Mouse (Mus musculus) urinary bladder, postnatal 14 days (tissue): Measurements from ENCODE around the gene Gtpbp3.

Source experiments
- DNase-seq: peaks from one replicate; pipeline ENCODE4 v3.0.0; 2021; ENCODE audit warnings: low spot score

Gene Gtpbp3

GRCm38 (mm10) chr8:71487691-71488445 is at the start of gene Gtpbp3:
Gene Gtpbp3 (plus strand): TSS chr8:71488103.
- DNase-seq, result peak; percentile 86

GRCm38 (mm10) chr8:71441404-71441803 is 46.5 kb upstream of the Gtpbp3 start:
- peak; percentile 45 for DNase-seq

- no peak for DNase-seq
Measured at GRCm38 (mm10) chr8:71445096-71445495, 42.8 kb upstream of the Gtpbp3 start.

GRCm38 (mm10) chr8:71451337-71451736 is 36.6 kb upstream of the Gtpbp3 start:
- no peak for DNase-seq

DNA sequence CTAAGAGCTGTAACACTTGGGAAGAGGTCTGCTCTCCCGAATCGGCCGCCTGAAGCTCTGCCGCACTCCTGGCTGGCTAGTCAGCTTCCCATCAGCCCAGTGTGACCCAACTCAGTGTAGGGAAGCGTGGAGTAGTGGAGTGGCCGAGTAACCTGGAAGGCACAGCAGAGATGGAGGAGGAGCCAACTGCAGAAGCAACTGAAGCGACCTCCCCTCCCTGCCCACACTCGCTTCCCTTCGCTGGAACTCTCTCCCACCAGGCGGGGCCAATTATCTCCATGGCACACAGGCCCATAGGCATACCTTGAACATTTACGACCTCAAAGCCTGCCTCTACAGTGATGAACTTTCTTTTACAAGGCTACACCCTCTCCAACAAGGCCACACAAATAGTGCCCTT is 36.1 kb upstream of the Gtpbp3 start:
- no peak for DNase-seq

GRCm38 (mm10) chr8:71452669-71453068 is 35.2 kb upstream of the Gtpbp3 start:
- DNase-seq, result no peak

DNA sequence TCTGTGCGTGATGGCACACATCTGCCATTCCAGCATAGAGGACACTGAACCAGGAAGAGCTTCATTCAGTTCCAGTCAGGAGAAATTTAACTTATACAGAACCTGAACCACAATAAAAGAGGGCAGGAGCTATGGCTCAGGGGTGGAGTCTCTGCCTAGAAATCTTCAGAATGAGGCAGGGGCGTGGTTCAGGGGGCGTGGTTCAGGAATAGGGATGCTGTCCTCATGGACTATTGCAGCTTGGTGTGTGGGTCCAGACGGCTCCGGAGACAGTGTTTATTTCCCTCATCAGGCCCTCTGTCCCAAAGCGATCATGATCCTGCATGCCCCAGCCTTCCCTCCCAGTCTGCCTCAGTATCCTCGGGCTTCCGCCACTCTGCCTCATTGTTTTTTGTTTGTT is 33.2 kb upstream of the Gtpbp3 start:
- no peak for DNase-seq

GRCm38 (mm10) chr8:71456906-71457305 is 31.0 kb upstream of the Gtpbp3 start:
- DNase-seq, result no peak

DNA sequence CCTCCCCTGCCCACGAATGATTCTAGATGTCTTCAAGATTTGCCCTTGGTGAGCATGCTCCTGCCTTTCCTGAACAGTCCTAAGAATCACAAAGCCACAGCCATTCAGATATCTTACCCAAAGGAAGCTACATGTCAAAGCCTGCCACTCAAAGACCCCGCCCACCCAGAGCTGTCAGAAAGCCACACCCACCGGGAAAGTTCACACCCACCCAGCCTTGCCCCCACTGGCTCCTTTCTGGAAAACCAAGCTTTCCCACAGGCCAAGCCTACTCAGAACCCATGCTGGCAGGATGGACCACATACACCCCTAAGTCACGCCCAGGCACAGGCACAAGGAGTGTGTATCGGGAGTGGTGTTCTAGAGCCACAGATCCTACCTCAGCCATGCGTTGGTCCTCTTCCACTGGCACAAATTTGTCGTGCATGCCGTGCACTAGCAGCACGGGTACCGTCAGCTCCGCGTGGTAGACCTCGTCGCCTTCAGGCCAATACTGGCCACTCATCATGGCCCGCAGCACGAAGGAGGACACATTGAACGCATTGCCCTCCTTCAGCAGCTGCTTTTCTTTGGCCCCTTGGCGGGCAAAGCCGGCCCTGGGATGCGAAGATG is 30.1 kb upstream of the Gtpbp3 start:
- no peak for DNase-seq

- no peak for DNase-seq
Measured at GRCm38 (mm10) chr8:71460716-71461115, 27.2 kb upstream of the Gtpbp3 start.

DNA sequence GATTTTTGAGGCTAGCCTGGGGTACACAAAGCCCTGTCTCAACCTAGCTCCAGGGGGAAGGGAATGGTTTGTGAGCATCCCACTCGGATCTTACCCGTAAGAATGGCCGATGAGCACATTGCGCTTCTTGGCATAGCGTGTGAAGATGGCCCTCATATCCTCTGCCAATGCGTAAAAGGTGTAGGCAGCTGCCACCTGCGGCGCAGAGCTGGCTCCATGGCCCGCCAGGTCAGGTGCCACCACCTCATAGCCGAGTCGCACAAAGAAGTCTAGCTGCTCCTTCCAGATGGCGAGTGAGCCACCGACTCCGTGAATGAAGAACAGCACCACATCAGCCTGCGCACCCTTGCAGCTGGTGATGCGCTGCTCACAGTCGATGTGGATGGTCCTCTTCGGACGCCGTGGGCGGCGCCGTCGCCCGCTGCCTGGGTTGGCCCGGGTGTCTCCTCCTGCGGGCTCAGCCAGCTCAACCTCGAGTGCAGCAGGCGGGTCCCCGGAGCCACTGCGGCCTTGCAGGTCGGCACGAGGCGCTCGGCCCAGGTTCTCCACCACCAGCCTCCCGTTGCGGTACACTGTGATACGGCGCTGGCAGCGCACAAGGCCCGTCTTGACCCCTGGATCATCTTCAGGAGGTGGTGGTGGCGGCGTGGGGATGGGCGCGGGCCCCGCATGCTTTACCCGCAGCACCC is 26.6 kb upstream of the Gtpbp3 start:
- no peak for DNase-seq

GRCm38 (mm10) chr8:71462191-71462590 is 25.7 kb upstream of the Gtpbp3 start:
- DNase-seq, result no peak

- no peak for DNase-seq
Measured at GRCm38 (mm10) chr8:71462786-71463185, 25.1 kb upstream of the Gtpbp3 start.

- DNase-seq, result peak; percentile 97
Measured at GRCm38 (mm10) chr8:71463188-71464033, 24.5 kb upstream of the Gtpbp3 start, which contains the start of gene Abhd8. Gene Abhd8 (minus strand): TSS chr8:71463655.

DNA sequence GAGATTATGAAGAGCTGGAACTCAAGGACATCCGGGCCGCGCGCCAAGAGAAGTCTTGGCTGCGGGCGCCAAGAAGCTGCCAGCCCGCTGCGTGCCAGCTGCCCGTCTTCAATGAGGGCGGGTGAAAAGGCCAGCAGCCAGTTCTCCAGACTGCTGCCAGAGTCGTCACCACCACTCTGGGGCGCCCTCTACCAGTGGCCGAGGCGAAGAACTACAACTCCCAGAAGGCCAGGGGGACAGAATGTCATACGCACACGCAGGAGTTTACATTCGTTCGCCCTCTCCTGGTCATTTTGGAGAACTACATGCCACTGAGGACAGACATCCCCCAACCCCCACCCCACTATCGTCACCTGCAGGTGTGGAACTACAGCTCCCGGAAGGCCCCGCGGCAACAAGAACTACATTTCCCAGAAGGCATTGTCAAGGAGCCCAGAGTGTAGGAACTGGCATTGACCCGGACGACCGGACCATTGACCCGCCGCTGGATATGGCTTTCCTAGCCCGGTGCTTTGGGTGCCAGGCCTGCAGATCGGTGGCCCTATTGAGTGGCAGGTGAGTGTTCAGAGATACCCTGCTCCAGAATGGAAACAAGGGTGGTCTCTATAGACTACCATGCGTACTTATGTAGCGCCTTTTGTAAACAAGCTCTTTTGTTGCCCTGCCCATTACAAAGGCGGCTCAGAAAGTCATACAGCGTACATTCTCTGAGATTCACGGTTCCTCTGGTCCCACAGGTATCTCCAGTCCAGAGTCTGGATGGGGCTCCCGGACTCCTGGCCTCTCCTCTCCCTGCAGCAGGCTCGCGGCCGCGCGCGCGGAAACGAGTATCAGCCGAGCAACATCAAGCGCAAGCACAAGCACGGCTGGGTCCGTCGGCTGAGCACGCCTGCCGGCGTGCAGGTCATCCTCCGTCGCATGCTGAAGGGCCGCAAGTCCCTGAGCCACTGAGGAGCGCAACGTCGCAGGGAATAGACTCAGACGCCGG is 23.1 kb upstream of the Gtpbp3 start, which contains the start of gene Mrpl34:
Mrpl34 (plus strand) TSS at position 447 of the 988 bp plus-strand sequence.
- peak; percentile 97 for DNase-seq

DNA sequence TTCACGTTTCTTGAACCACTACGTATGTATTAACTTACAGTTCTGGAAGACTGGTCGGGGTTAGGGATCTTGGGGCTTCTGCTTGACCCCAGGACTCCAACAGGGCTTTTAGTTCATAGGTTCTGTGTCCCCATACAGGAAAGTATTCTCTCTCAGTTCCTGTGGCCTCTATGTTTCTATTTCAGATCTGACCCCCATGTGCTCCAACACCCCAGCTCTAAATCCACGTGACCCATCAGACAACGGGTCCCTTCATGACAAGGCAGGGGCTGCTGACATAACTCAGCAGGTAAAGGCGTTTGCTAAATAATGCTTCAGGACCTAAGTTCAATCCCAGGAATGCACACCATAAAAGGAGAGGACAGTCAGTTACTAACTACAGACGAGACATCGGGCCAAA is 22.2 kb upstream of the Gtpbp3 start:
- no peak for DNase-seq

- no peak for DNase-seq
Measured at GRCm38 (mm10) chr8:71466198-71466597, 21.7 kb upstream of the Gtpbp3 start.

DNA sequence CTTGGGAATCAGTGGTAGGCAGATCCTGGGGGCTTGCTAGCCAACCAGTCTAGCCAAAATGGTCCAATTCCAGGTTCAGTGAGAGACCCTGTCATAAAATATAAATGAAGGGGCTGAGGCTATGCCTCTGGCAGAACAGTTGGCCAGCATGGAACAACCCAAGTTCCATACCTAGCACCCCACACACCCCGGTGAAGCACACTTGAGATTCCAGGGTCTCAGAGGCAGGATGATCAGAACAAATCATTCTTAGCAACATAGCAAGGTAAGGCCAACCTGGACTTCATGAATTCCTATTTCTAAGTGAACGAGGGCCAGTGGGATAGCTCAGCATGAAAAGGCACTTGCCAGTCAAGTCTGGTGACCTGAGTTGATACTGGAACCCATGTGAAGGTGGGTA is 20.7 kb upstream of the Gtpbp3 start:
- no peak for DNase-seq

GRCm38 (mm10) chr8:71468001-71468400 is 19.9 kb upstream of the Gtpbp3 start:
- DNase-seq, result no peak

DNA sequence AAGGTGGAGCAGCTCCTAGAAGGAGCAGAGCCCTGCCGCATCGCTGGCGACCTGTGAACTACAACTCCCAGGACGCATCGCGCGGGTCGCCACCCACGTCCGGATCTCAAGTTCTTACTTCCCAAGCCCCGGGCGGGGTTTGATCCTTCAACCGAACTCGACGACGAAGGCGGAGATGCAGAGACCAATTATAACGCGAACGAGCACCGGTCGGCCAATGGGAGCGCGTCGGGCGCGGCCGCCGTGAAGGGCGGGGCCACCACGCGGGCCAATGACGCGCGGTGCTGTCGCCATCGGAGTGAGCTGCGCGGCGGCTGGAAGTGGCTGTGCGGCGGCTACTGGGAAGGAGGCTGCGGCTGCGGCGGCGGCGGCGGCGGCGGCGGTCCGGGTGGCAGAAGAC is 19.0 kb upstream of the Gtpbp3 start, which contains the start of gene Dda1:
Dda1 (plus strand) TSS at position 284 of the 400 bp plus-strand sequence.
- peak; percentile 98 for DNase-seq

- no peak for DNase-seq
Measured at GRCm38 (mm10) chr8:71469411-71469810, 18.5 kb upstream of the Gtpbp3 start.
